ENCODE assay signal across 8 mouse cellular contexts in genomic region chr10:81191342-81191982, GRCm38 (mm10). TPM values are rescaled to one million over a fixed set of nuclear protein-coding genes. Genes with fewer than 3 reads are reported as not detected.
DNase-seq lines count a peak whose midpoint lies in the region; ATAC-seq and TF ChIP-seq lines count a peak whose summit lies in the region.

No protein-coding gene starts in this region.

- H3K4me2 ChIP-seq in embryonic facial prominence, embryonic 12.5 days (replicated peaks), result peak overlapping the region; percentile 92
- peak overlapping the region; percentile 92 for H3K4me2 ChIP-seq in hindbrain, embryonic 13.5 days
- peak overlapping the region; percentile 95 for H3K4me2 ChIP-seq in lung, embryonic 16.5 days (ENCODE audit: low read depth, low read length)

- no peak for TF ChIP-seq EP300 in heart, adult 2 months (IDR thresholded peaks at IDR 0.05; ENCODE audit: insufficient read depth, low read depth, low read length)

- WGBS in heart, adult 2 months, result 59% methylated on average over 18 of the region's 18 CpGs
- 88% methylated on average over 18 of the region's 18 CpGs for WGBS in embryonic facial prominence, embryonic 12.5 days
- 93% methylated on average over 18 of the region's 18 CpGs for WGBS in hindbrain, embryonic 13.5 days
- WGBS in lung, embryonic 16.5 days, result 72% methylated on average over 18 of the region's 18 CpGs

- H3K4me1 ChIP-seq in heart, adult 2 months (ENCODE audit: control insufficient read depth, insufficient read depth, low read length), result peaks cover 5% of the 10 kb centered on the region
- H3K4me1 ChIP-seq in embryonic facial prominence, embryonic 12.5 days, result 0 out of 2 replicates have a peak, but pooled peaks cover 15% of the 10 kb centered on the region
- H3K4me1 ChIP-seq in hindbrain, embryonic 13.5 days (replicated peaks), result peaks cover 28% of the 10 kb centered on the region
- H3K4me1 ChIP-seq in lung, embryonic 16.5 days (replicated peaks; ENCODE audit: control insufficient read depth, insufficient read depth, low read length), result peaks cover 23% of the 10 kb centered on the region

- TF ChIP-seq CTCF in heart, adult 2 months (IDR thresholded peaks at IDR 0.05), result no peak

- peak overlapping the region; percentile 74; the same call in 1 of the 2 replicates for H3K4me3 ChIP-seq in heart, adult 2 months
- peak overlapping the region; percentile 59 for H3K4me3 ChIP-seq in embryonic facial prominence, embryonic 12.5 days
- H3K4me3 ChIP-seq in hindbrain, embryonic 13.5 days, result no peak overlapping the region; the same call in 1 of the 2 replicates
- H3K4me3 ChIP-seq in lung, embryonic 16.5 days (ENCODE audit: low read length), result peak overlapping the region; percentile 50

- H3K79me2 ChIP-seq in heart, adult 2 months (replicated peaks; ENCODE audit: control insufficient read depth, insufficient read depth, low read length), result 0 out of 2 replicates have a peak, but pooled peaks cover 2% of the 10 kb centered on the region

- ATAC-seq in embryonic facial prominence, embryonic 12.5 days (ENCODE audit: insufficient number of reproducible peaks, insufficient read depth, low FRiP score, low TSS enrichment), result no peak
- ATAC-seq in hindbrain, embryonic 13.5 days (ENCODE audit: low FRiP score), result no peak
- ATAC-seq in lung, embryonic 16.5 days (ENCODE audit: low read depth), result no peak

- peak; percentile 40 to 49 for DNase-seq in heart, adult 2 months
- DNase-seq in heart, postnatal 25 days (ENCODE audit: low spot score), result no peak
- DNase-seq in c-Kit-positive CD71-positive TER-119-positive erythroid progenitor cells, embryonic 14.5 days (ENCODE audit: low spot score), result no peak
- no peak for DNase-seq in left cerebral cortex, postnatal 36 days (ENCODE audit: low spot score in 2 of 2)
- DNase-seq in left cerebral cortex, adult 9 months (ENCODE audit: low spot score in 2 of 2), result no peak

- no peaks in the 10 kb centered on the region for H3K36me3 ChIP-seq in heart, adult 2 months (ENCODE audit: control insufficient read depth, insufficient read depth, low read length)
- H3K36me3 ChIP-seq in embryonic facial prominence, embryonic 12.5 days, result peaks cover 35% of the 10 kb centered on the region
- H3K36me3 ChIP-seq in hindbrain, embryonic 13.5 days, result peaks cover 47% of the 10 kb centered on the region
- H3K36me3 ChIP-seq in lung, embryonic 16.5 days (ENCODE audit: control insufficient read depth, insufficient read depth, low read length), result peaks cover 18% of the 10 kb centered on the region

- H3K27me3 ChIP-seq in heart, adult 2 months (ENCODE audit: control insufficient read depth, insufficient read depth, low read length), result no peaks in the 10 kb centered on the region; the same call in 1 of the 2 replicates
- peaks cover 34% of the 10 kb centered on the region for H3K27me3 ChIP-seq in embryonic facial prominence, embryonic 12.5 days
- peaks cover 27% of the 10 kb centered on the region for H3K27me3 ChIP-seq in hindbrain, embryonic 13.5 days
- peaks cover 28% of the 10 kb centered on the region for H3K27me3 ChIP-seq in lung, embryonic 16.5 days (ENCODE audit: control insufficient read depth, insufficient read depth, low read depth, low read length)

- no peak overlapping the region; the same call in 1 of the 2 replicates for H3K9ac ChIP-seq in heart, adult 2 months (ENCODE audit: low read depth, low read length)
- no peak overlapping the region for H3K9ac ChIP-seq in embryonic facial prominence, embryonic 12.5 days
- peak overlapping the region; percentile 79 for H3K9ac ChIP-seq in hindbrain, embryonic 13.5 days
- no peak overlapping the region for H3K9ac ChIP-seq in lung, embryonic 16.5 days (ENCODE audit: low read length)

- H3K9me3 ChIP-seq in embryonic facial prominence, embryonic 12.5 days, result no peaks in the 10 kb centered on the region
- H3K9me3 ChIP-seq in hindbrain, embryonic 13.5 days, result no peaks in the 10 kb centered on the region
- no peaks in the 10 kb centered on the region for H3K9me3 ChIP-seq in lung, embryonic 16.5 days (ENCODE audit: control insufficient read depth, low read length)

- intact Hi-C loops in heart, adult 2 months (cut with DNase I), result no loop called here
- intact Hi-C loops in heart, postnatal 25 days (cut with DNase I), result no loop called here
- intact Hi-C loops in left cerebral cortex, postnatal 36 days (cut with DNase I), result loop anchor here (10.0 kb wide), 1 partner anchor 263 kb away; the partner anchor contains the start of gene Nfic

- no peak for TF ChIP-seq POLR2A in heart, adult 2 months (IDR thresholded peaks at IDR 0.05; ENCODE audit: insufficient read depth, low read depth, low read length)

- peak overlapping the region; percentile 97 for H3K27ac ChIP-seq in heart, adult 2 months
- no peak overlapping the region for H3K27ac ChIP-seq in embryonic facial prominence, embryonic 12.5 days
- peak overlapping the region; percentile 98 for H3K27ac ChIP-seq in hindbrain, embryonic 13.5 days
- peak overlapping the region; percentile 82 for H3K27ac ChIP-seq in lung, embryonic 16.5 days (ENCODE audit: low read length)

RNA-seq across cellular contexts. Expression of gene 4930442H23Rik, which starts 7.8 kb away (rescaled TPM):
- total RNA-seq in heart, adult 2 months (2021), result not detected
- polyA plus RNA-seq in heart, adult 2 months (2012; rRNA removed), result not detected in 2 replicates
- not detected for total RNA-seq in heart, postnatal 25 days (2021)
- polyA plus RNA-seq in embryonic facial prominence, embryonic 12.5 days (2016; fragmentation: Nextera tagmentation; extraction: Ambion mirVana), result not detected in 2 replicates
- 0.13 and 0.26 TPM in 2 replicates for polyA plus RNA-seq in hindbrain, embryonic 13.5 days (2015; fragmentation: Nextera tagmentation; extraction: Ambion mirVana)
- polyA plus RNA-seq in lung, embryonic 16.5 days (2015; fragmentation: Nextera tagmentation; extraction: Ambion mirVana), result not detected in 2 replicates
- not detected for total RNA-seq in left cerebral cortex, postnatal 36 days (2021)

RNA-seq across cellular contexts. Expression of gene Dapk3, which starts 8.7 kb away (rescaled TPM):
- 10 to 100 TPM; 27.8 to 29.0 TPM for total RNA-seq in heart, adult 2 months (2021)
- polyA plus RNA-seq in heart, adult 2 months (2012; rRNA removed), result 30.6 and 35.5 TPM in 2 replicates
- 10 to 100 TPM; 26.4 to 28.7 TPM for total RNA-seq in heart, postnatal 25 days (2021)
- 79.5 and 85.3 TPM in 2 replicates for polyA plus RNA-seq in embryonic facial prominence, embryonic 12.5 days (2016; fragmentation: Nextera tagmentation; extraction: Ambion mirVana)
- 59.1 and 61.7 TPM in 2 replicates for polyA plus RNA-seq in hindbrain, embryonic 13.5 days (2015; fragmentation: Nextera tagmentation; extraction: Ambion mirVana)
- polyA plus RNA-seq in lung, embryonic 16.5 days (2015; fragmentation: Nextera tagmentation; extraction: Ambion mirVana), result 37.5 and 40.5 TPM in 2 replicates
- total RNA-seq in left cerebral cortex, postnatal 36 days (2021), result 10 to 100 TPM; 75.0 to 76.4 TPM

RNA-seq across cellular contexts. Expression of gene Nmrk2, which starts 10.4 kb away (rescaled TPM):
- total RNA-seq in heart, adult 2 months (2021), result 1 to 10 TPM; 8.7 to 8.8 TPM
- 4.7 and 6.3 TPM in 2 replicates for polyA plus RNA-seq in heart, adult 2 months (2012; rRNA removed)
- total RNA-seq in heart, postnatal 25 days (2021), result 10 to 100 TPM in 1 of 2 experiments, 1 to 10 TPM in 1; 6.9 to 13.4 TPM
- polyA plus RNA-seq in embryonic facial prominence, embryonic 12.5 days (2016; fragmentation: Nextera tagmentation; extraction: Ambion mirVana), result 0.20 TPM in 1 of 2 replicates, not detected in the other
- polyA plus RNA-seq in hindbrain, embryonic 13.5 days (2015; fragmentation: Nextera tagmentation; extraction: Ambion mirVana), result 0.09 and 0.10 TPM in 2 replicates
- 0.11 and 0.31 TPM in 2 replicates for polyA plus RNA-seq in lung, embryonic 16.5 days (2015; fragmentation: Nextera tagmentation; extraction: Ambion mirVana)
- total RNA-seq in left cerebral cortex, postnatal 36 days (2021), result under 1 TPM in 1 of 2 experiments, not detected in 1; 0.34 TPM

RNA-seq across cellular contexts. Expression of gene Eef2, which starts 15.0 kb away (rescaled TPM):
- 1,000 to 10,000 TPM; 1,027 to 1,244 TPM for total RNA-seq in heart, adult 2 months (2021)
- polyA plus RNA-seq in heart, adult 2 months (2012; rRNA removed), result 887 and 1,187 TPM in 2 replicates
- 1,000 to 10,000 TPM in 1 of 2 experiments, 100 to 1,000 TPM in 1; 925 to 1,035 TPM for total RNA-seq in heart, postnatal 25 days (2021)
- 552 and 562 TPM in 2 replicates for polyA plus RNA-seq in embryonic facial prominence, embryonic 12.5 days (2016; fragmentation: Nextera tagmentation; extraction: Ambion mirVana)
- 561 and 576 TPM in 2 replicates for polyA plus RNA-seq in hindbrain, embryonic 13.5 days (2015; fragmentation: Nextera tagmentation; extraction: Ambion mirVana)
- 589 and 620 TPM in 2 replicates for polyA plus RNA-seq in lung, embryonic 16.5 days (2015; fragmentation: Nextera tagmentation; extraction: Ambion mirVana)
- 100 to 1,000 TPM; 857 to 954 TPM for total RNA-seq in left cerebral cortex, postnatal 36 days (2021)

RNA-seq across cellular contexts. Expression of gene Pias4, which starts 23.7 kb away (rescaled TPM):
- 10 to 100 TPM; 14.1 to 16.5 TPM for total RNA-seq in heart, adult 2 months (2021)
- 22.3 and 23.3 TPM in 2 replicates for polyA plus RNA-seq in heart, adult 2 months (2012; rRNA removed)
- total RNA-seq in heart, postnatal 25 days (2021), result 10 to 100 TPM; 15.6 to 17.4 TPM
- 57.5 and 62.0 TPM in 2 replicates for polyA plus RNA-seq in embryonic facial prominence, embryonic 12.5 days (2016; fragmentation: Nextera tagmentation; extraction: Ambion mirVana)
- 58.4 and 62.3 TPM in 2 replicates for polyA plus RNA-seq in hindbrain, embryonic 13.5 days (2015; fragmentation: Nextera tagmentation; extraction: Ambion mirVana)
- polyA plus RNA-seq in lung, embryonic 16.5 days (2015; fragmentation: Nextera tagmentation; extraction: Ambion mirVana), result 35.5 and 41.8 TPM in 2 replicates
- 10 to 100 TPM; 26.7 to 31.8 TPM for total RNA-seq in left cerebral cortex, postnatal 36 days (2021)

Comparison
In these comparisons a context has a peak if more than half of its experiments do, and no peak if none do; other contexts are left out.
1. DNase-seq: peak in heart, adult 2 months (2 of 2); none in heart, postnatal 25 days (single experiment), c-Kit-positive CD71-positive TER-119-positive erythroid progenitor cells, embryonic 14.5 days (single experiment), left cerebral cortex, postnatal 36 days (0 of 2) and left cerebral cortex, adult 9 months (0 of 2).
2. Peak in every context shown above with its lines, with median percentiles within 50 percentile points of each other: H3K4me2 ChIP-seq.